Mouse (Mus musculus) gastrocnemius, adult 2 months (tissue): ENCODE measurements around the gene Gm42715. TPM values are rescaled to one million over a fixed set of nuclear protein-coding genes. Genes with fewer than 3 reads are reported as not detected.

Experiments used
- DNase-seq: peaks from one replicate; pipeline ENCODE4 v3.0.0; 2022
- H3K27ac ChIP-seq: fragments of 200-600 bp; 2 replicates; pipeline ENCODE4 v1.8.1; 2022; ENCODE audit warnings: mild to moderate bottlenecking
- H3K4me3 ChIP-seq: fragments of 200-600 bp; 2 replicates; pipeline ENCODE4 v1.8.1; 2022; ENCODE audit warnings: mild to moderate bottlenecking, moderate library complexity
- CTCF ChIP-seq: fragments of 200-600 bp; IDR thresholded peaks from 2 replicates; pipeline ENCODE4 v1.8.1; 2022; ENCODE audit warnings: antibody characterized with exemption, mild to moderate bottlenecking, moderate library complexity
- intact Hi-C: fragments of 180-260 bp; cut with DNase I; formaldehyde crosslinking; loops from one replicate; pipeline ENCODE4 v1.15.1; 2025
- microRNA-seq: library from miRNA; unstranded; fragments of <30 nt; microRNA quantifications from one replicate; pipeline ENCODE4 v1.2.0, GENCODE M21; 2021
- total RNA-seq, 2 experiments: library from RNA; stranded (reverse); gene quantifications; 2 replicates each; pipeline ENCODE4 v1.2.3; 2021

The Gm42715 gene
- total RNA-seq, 2 experiments from 2014 or later: 5.3 to 5.5 TPM

DNA sequence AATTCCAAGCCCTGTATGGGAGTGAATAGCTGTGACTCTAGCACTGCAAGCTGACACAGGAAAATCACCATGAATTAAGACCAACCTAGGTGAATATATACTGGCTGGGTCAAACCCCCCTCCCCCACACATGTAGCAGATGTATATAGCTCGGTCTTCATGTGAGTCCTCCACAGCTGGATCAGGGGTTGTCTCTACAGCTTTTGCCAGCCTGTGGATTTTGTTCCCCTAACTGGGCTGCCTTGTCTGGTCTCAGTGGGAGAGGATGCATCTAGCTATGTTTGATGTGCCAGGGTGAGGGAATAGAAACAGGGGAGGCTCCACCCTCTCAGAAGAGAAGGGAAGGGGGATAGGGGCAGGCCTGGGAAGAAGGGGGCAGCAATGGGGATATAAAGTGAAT, 97.0 kb downstream of the Gm42715 start:
- Histone ChIP-seq H3K4me3 (no peak overlapping the region; the same call in 1 of the 2 replicates), H3K27ac (no peak overlapping the region)
- no peak for TF ChIP-seq CTCF
- no peak for DNase-seq
- intact Hi-C loops: no loop called here

Small RNA genes lying within 50 kb of the gene (microRNA-seq; reads per million reads assigned to microRNA genes)
- gene Gm47278: not detected
- gene Mir7060: not detected

Other genes starting within 250 kb of the Gm42715 start
- gene Sephs2, start 245.5 kb upstream of the Gm42715 start, total RNA-seq: 10 to 100 TPM; 30.1 to 36.3 TPM
- gene Itgal, start 223.3 kb upstream of the Gm42715 start, total RNA-seq: under 1 TPM; 0.15 to 0.25 TPM
- 10 to 100 TPM; 35.2 to 38.9 TPM for gene Zfp768, start 174.0 kb upstream of the Gm42715 start, total RNA-seq
- gene Zfp747, start 143.5 kb upstream of the Gm42715 start, total RNA-seq: 1 to 10 TPM; 3.7 to 3.8 TPM
- 1 to 10 TPM; 1.6 to 2.4 TPM for gene 9130019O22Rik, start 132.4 kb upstream of the Gm42715 start, total RNA-seq
- 1 to 10 TPM; 1.2 to 1.3 TPM for gene E430018J23Rik, start 126.0 kb upstream of the Gm42715 start, total RNA-seq
- 1 to 10 TPM; 1.7 to 2.5 TPM for gene Zfp764, start 112.8 kb upstream of the Gm42715 start, total RNA-seq
- gene Zfp688, start 97.5 kb upstream of the Gm42715 start, total RNA-seq: 1 to 10 TPM; 1.5 to 2.1 TPM
- gene Zfp689, start 70.4 kb upstream of the Gm42715 start, total RNA-seq: 1 to 10 TPM in 1 of 2 experiments, under 1 TPM in 1; 0.71 to 1.3 TPM
- 10 to 100 TPM; 19.3 to 20.9 TPM for gene Prr14, start 60.0 kb upstream of the Gm42715 start, total RNA-seq
- 10 to 100 TPM; 24.1 to 24.7 TPM for gene Fbrs, start 40.4 kb upstream of the Gm42715 start, total RNA-seq
- gene Srcap, start 7.6 kb upstream of the Gm42715 start, total RNA-seq: 10 to 100 TPM; 47.5 to 50.4 TPM
- gene Tmem265, start 41.8 kb downstream of the Gm42715 start, total RNA-seq: not detected
- 10 to 100 TPM in 1 of 2 experiments, 1 to 10 TPM in 1; 8.3 to 10.8 TPM for gene Phkg2, start 53.8 kb downstream of the Gm42715 start, total RNA-seq
- 1 to 10 TPM; 1.7 to 2.4 TPM for gene Ccdc189, start 69.0 kb downstream of the Gm42715 start, total RNA-seq
- gene Rnf40, start 69.2 kb downstream of the Gm42715 start, total RNA-seq: 10 to 100 TPM; 33.3 to 34.6 TPM
- 1 to 10 TPM; 9.3 TPM for gene Zfp629, start 96.2 kb downstream of the Gm42715 start, total RNA-seq
- 10 to 100 TPM; 26.7 to 32.9 TPM for gene Bcl7c, start 189.3 kb downstream of the Gm42715 start, total RNA-seq
- gene Ctf1, start 193.2 kb downstream of the Gm42715 start, total RNA-seq: 10 to 100 TPM; 16.8 to 18.1 TPM
- not detected for gene Ctf2, start 212.6 kb downstream of the Gm42715 start, total RNA-seq
- 1 to 10 TPM; 1.2 to 2.0 TPM for gene Fbxl19, start 225.0 kb downstream of the Gm42715 start, total RNA-seq